Mouse (Mus musculus) G1E (cell line): ENCODE results near the gene Nfasc. TPM values are rescaled to one million over a fixed set of nuclear protein-coding genes. Genes with fewer than 3 reads are reported as not detected.

ENCODE experiments used
- ATAC-seq: 2 replicates; pipeline ENCODE4 v1.8.0; 2016; ENCODE audit warnings: mild to moderate bottlenecking; ENCODE audit not compliant: insufficient number of reproducible peaks, poor library complexity, low FRiP score, severe bottlenecking; ENCODE audit errors: extremely low read depth
- DNase-seq: peaks from one replicate; pipeline ENCODE4 v3.0.0; 2012; ENCODE audit warnings: low spot score
- H3K27me3 ChIP-seq: 2 replicates; pipeline ENCODE4 v1.6.1; 2012; ENCODE audit warnings: mild to moderate bottlenecking, low read length, inconsistent platforms; ENCODE audit not compliant: insufficient read depth
- H3K36me3 ChIP-seq: replicated peaks from 2 replicates; pipeline ENCODE3; 2012; ENCODE audit warnings: mild to moderate bottlenecking, inconsistent platforms
- H3K4me1 ChIP-seq: 2 replicates; pipeline ENCODE4 v1.6.1; 2012; ENCODE audit warnings: low read depth, low read length, inconsistent platforms, mixed read lengths; ENCODE audit not compliant: insufficient read depth
- H3K4me3 ChIP-seq: 2 replicates; pipeline ENCODE4 v1.5.1; 2012; ENCODE audit warnings: low read depth, mild to moderate bottlenecking, inconsistent platforms, low read length, moderate library complexity, mixed read lengths
- H3K9me3 ChIP-seq: replicated peaks from 2 replicates; pipeline ENCODE4 v1.6.1; 2012; ENCODE audit warnings: inconsistent platforms
- CTCF ChIP-seq: IDR thresholded peaks from 2 replicates; pipeline ENCODE4 v1.5.1; 2012; ENCODE audit warnings: low read depth, low read length, inconsistent platforms, mixed read lengths
- GATA1 ChIP-seq: IDR thresholded peaks from 2 replicates; pipeline ENCODE4 v1.6.1; 2012; ENCODE audit warnings: borderline replicate concordance, low read length, inconsistent platforms, mixed read lengths
- GATA2 ChIP-seq: IDR thresholded peaks from 2 replicates; pipeline ENCODE4 v1.6.1; 2012; ENCODE audit warnings: low read depth, low read length, inconsistent platforms, borderline replicate concordance
- POLR2AphosphoS5 ChIP-seq: IDR thresholded peaks from 2 replicates; pipeline ENCODE4 v1.6.1; 2012; ENCODE audit warnings: low read depth, low read length, inconsistent platforms; ENCODE audit not compliant: insufficient replicate concordance
- TAL1 ChIP-seq: conservative IDR thresholded peaks from 2 replicates; pipeline ENCODE4 v1.6.1; 2012; ENCODE audit warnings: low read depth, low read length, inconsistent platforms, mixed read lengths
- polyA plus RNA-seq: library from polyadenylated mRNA; stranded (reverse); fragments of >175 nt; gene quantifications from 2 replicates; pipeline ENCODE4 v1.2.3, GENCODE M21; 2012
- total RNA-seq, 2 experiments: library from RNA; stranded (forward) in 1 of 2; stranded (reverse) in 1 of 2; fragments of 200-1000 nt in 1 of 2; fragments of >200 nt in 1 of 2; fragmentation: Nextera tagmentation in 1 of 2; gene quantifications; 2 replicates each; pipeline ENCODE4 v1.2.3; 2014 to 2017

The Nfasc gene
- total and polyA plus RNA-seq, 3 experiments, result 0.22 TPM; not detected in 2

GRCm38 (mm10) chr1:132774959-132775358 is 33.4 kb upstream of the Nfasc start:
- H3K27me3 ChIP-seq, result peaks cover 13% of the 10 kb centered on the region
- H3K4me3 ChIP-seq, result no peak overlapping the region
- DNase-seq (no peak), ATAC-seq (no peak)
- TF ChIP-seq CTCF, result no peak
- TF ChIP-seq POLR2AphosphoS5, result no peak
- TF ChIP-seq GATA2, result no peak
- TF ChIP-seq GATA1, result no peak
- no peak for TF ChIP-seq TAL1
- no peaks in the 10 kb centered on the region for H3K36me3 ChIP-seq
- no peaks in the 10 kb centered on the region for H3K4me1 ChIP-seq
- H3K9me3 ChIP-seq, result no peaks in the 10 kb centered on the region

- no peaks in the 10 kb centered on the region for H3K4me1 ChIP-seq
- H3K4me3 ChIP-seq, result no peak overlapping the region
- peak; percentile 77 for TF ChIP-seq CTCF
- TF ChIP-seq GATA2, result no peak
- no peak for TF ChIP-seq GATA1
- DNase-seq (peak; percentile 18), ATAC-seq (no peak)
- H3K9me3 ChIP-seq, result no peaks in the 10 kb centered on the region
- H3K36me3 ChIP-seq, result no peaks in the 10 kb centered on the region
- H3K27me3 ChIP-seq, result peaks cover 16% of the 10 kb centered on the region
Observed at GRCm38 (mm10) chr1:132771377-132771776, 29.8 kb upstream of the Nfasc start.

GRCm38 (mm10) chr1:132769559-132769958 is 28.0 kb upstream of the Nfasc start:
- peaks cover 16% of the 10 kb centered on the region for H3K27me3 ChIP-seq
- TF ChIP-seq CTCF (no peak), GATA2 (no peak), GATA1 (no peak), POLR2AphosphoS5 (no peak), TAL1 (no peak)
- DNase-seq (no peak), ATAC-seq (no peak)
- no peaks in the 10 kb centered on the region for H3K36me3 ChIP-seq
- H3K4me3 ChIP-seq, result no peak overlapping the region
- H3K4me1 ChIP-seq, result no peaks in the 10 kb centered on the region
- H3K9me3 ChIP-seq, result no peaks in the 10 kb centered on the region

GRCm38 (mm10) chr1:132767422-132767821 is 25.8 kb upstream of the Nfasc start:
- no peak for DNase-seq
- ATAC-seq, result no peak
- H3K4me3 ChIP-seq, result no peak overlapping the region
- peaks cover 9% of the 10 kb centered on the region; the same call in 1 of the 2 replicates for H3K27me3 ChIP-seq
- H3K36me3 ChIP-seq, result no peaks in the 10 kb centered on the region
- TF ChIP-seq CTCF (no peak), POLR2AphosphoS5 (no peak), GATA2 (no peak), GATA1 (no peak), TAL1 (no peak)
- H3K9me3 ChIP-seq, result no peaks in the 10 kb centered on the region
- no peaks in the 10 kb centered on the region for H3K4me1 ChIP-seq

- TF ChIP-seq GATA1, result no peak
- no peak for TF ChIP-seq CTCF
- no peak for TF ChIP-seq TAL1
- Histone ChIP-seq H3K36me3 (no peaks in the 10 kb centered on the region), H3K27me3 (peaks cover 9% of the 10 kb centered on the region; the same call in 1 of the 2 replicates), H3K4me1 (no peaks in the 10 kb centered on the region), H3K4me3 (no peak overlapping the region), H3K9me3 (no peaks in the 10 kb centered on the region)
- DNase-seq (no peak), ATAC-seq (no peak)
Observed at GRCm38 (mm10) chr1:132765887-132766651, 24.5 kb upstream of the Nfasc start.

GRCm38 (mm10) chr1:132765222-132765621 is 23.6 kb upstream of the Nfasc start:
- no peak overlapping the region for H3K4me3 ChIP-seq
- H3K4me1 ChIP-seq, result no peaks in the 10 kb centered on the region
- peaks cover 9% of the 10 kb centered on the region; the same call in 1 of the 2 replicates for H3K27me3 ChIP-seq
- ATAC-seq (no peak), DNase-seq (no peak)
- no peaks in the 10 kb centered on the region for H3K36me3 ChIP-seq
- no peaks in the 10 kb centered on the region for H3K9me3 ChIP-seq
- TF ChIP-seq GATA1, result no peak
- no peak for TF ChIP-seq TAL1
- no peak for TF ChIP-seq GATA2
- no peak for TF ChIP-seq CTCF
- no peak for TF ChIP-seq POLR2AphosphoS5
